Mouse (Mus musculus) brain, embryonic 18.5 days (tissue): ENCODE measurements around the gene Fgd6.
A peak's percentile ranks its signal among the peaks of the same experiment; 100 is the strongest.

Experiments used
- DNase-seq: peaks from one replicate; pipeline ENCODE4 v3.0.0-alpha.2; 2012; ENCODE audit warnings: low read depth, low spot score

Gene Fgd6

DNA sequence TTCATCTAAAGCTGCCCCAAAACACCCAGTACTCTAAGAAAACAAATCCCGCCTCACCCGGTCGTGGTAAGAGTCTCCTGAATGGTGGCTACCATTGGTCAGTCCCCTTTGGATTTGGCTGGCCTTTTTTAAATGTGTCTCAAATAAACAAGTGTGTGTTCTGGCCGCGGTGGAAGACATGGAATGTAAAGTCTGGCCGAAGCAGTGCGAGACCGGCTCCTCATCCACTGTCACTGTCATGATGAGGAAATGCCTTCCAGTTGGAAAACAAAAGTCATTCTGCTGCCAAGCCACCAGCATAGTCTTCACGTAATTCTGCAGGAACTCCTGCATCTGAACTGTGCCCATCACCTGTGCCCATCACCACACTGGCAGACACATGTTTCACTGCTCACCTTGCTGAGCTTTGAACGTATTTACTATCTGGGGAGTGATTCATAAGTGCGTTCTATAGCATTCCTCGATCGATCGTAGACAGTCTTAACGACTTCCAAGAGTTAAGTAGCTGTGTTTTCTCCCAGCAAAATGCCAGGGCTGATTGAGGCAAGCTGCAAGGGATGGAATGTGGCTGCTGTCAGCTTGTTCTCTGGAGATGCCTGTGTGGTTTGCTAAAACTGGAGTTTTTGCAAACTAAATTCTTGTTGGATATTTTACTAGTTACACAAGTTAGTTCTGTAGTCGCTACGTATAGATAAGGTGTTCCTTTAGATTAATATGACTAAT, 60.1 kb downstream of the Fgd6 start:
- no peak for DNase-seq

DNA sequence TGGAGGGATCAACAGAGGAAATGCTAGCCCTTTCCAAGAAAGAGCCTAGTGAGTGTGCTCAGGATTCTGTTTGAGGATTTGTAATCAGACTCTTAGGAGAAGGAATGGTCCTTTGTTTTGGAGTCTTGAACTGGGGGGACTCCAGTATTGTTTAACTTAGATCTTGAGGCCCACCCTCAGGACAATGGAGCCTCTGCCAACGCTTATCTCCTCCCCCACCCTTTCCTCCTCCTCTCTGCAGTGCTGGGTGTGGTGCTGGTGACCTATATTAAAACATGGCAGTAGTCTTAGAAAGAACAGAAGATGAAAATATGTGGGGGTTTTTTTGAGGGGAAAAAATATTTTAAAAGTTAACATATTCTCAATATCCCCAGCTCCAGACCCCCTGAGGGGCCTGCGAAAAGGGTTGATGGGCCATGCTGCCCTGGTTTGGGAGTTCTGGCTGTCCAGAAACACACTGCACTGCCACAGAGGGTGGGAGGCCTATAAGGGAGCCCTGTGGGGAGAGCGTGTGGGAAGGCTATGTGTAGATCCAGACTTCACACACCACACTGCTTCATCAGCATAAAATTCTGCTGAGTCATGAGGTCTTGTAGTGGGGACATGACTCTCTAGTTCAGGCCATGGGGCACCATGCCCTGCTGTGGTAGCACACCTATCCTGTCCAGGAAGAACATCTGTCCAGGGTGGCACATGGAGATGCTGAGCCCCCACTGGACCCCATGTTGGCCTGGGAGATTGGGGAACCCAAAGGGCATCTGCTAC, 61.5 kb downstream of the Fgd6 start:
- DNase-seq: no peak

- no peak for DNase-seq
These were observed 62.3 kb downstream of the Fgd6 start for GRCm38 (mm10) chr10:94098100-94098499.

DNA sequence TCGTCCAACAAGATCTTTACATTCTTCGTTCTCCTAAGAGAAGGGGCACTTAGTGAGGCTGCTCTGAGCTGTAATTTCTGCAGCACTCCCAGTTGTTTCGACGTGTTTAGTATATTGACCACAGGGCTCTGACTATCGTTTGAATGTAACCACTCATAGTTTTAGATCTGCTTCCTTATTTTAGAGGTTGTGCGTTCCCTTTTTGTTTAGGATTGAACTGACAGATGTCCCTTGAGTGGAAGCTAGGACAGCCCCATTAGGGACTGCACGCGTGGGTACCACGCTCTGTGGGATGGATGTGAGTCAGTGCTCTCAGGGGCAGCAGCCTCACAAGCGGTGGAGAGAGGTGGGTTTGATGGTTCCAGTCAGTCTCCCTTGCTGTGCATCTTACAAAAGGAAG, 69.7 kb downstream of the Fgd6 start:
- DNase-seq: no peak

GRCm38 (mm10) chr10:94107168-94107567, 71.4 kb downstream of the Fgd6 start:
- no peak for DNase-seq

DNA sequence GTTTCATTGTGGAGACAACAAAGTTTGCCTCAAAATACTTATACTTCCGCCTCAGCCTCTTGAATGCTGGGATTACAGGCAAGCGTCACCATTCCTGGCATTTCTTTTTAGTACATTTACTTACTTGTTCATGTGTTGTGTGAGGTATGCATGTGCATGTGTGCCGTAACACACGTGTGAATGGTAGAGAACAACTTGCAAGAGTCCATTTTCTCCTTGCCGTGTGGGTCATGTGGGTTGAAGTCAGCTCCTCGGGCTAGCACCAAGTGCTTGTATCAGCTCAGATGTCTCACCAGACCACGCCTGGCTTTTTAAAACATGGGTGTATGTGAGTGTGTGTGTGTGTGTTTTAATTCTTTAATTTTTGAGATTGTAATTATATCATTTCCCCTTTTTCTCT, 71.8 kb downstream of the Fgd6 start:
- no peak for DNase-seq

GRCm38 (mm10) chr10:94108791-94109190, 73.0 kb downstream of the Fgd6 start:
- no peak for DNase-seq

DNA sequence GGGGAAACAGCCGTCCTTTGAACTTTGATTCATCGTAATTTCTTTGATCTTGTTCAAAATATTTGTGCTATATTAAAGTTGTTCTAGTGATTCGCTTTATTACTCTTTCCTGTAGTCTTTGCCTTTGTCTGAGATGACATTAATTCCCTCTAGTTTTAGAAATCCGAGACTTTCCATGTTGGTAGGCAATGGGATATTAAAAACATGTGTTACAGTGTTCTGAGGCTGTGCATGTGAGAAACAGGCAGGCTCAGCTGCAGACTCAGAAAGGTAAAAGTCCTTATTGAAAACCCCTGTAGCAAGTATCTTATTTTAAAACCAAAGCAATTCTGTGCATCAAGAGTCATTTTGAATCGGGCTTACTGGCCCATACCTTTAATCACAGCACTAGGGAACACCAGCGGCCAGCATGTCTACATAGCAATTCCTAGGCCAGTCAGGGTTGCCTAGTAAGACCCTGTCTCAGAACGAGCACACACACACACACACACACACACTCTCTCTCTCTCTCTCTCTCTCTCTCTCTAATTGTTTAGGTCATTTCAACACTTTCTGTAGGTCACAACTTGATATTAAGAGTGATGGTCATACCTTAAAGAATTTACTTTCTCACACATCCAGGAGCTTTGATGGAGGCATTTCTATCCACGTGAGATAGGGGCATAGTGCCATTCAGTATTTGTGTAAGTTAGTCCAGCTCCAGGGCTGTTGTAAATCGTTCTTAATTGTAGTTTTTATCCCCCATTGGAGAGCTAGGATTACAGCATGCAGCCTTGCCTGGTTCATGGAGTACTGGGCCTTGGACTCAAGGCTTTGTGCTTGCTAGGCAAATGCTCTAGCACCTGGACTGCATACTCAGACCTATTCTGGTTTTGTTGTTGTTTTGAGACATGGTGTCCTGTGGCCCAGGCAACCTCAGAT, 75.3 kb downstream of the Fgd6 start:
- DNase-seq: no peak

DNA sequence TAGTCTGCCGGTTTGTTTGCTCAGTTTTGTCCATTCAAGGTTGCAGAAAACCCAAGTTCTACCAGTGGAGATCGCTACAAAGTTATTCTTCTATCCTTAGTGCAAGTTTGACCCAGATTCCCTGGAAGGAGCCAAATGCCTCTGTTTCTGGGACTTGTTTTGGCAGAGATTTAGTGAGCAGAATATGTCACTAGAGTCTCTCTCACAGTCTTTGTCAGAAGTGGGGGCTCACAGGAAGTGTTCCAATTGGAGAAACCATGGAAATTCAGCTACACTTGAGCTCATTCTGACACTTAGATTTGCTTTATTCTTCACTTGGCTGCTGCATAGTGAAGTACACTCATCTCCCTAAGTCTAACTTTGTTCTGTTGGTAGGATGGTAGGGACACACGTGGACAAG, 76.4 kb downstream of the Fgd6 start:
- no peak for DNase-seq

DNA sequence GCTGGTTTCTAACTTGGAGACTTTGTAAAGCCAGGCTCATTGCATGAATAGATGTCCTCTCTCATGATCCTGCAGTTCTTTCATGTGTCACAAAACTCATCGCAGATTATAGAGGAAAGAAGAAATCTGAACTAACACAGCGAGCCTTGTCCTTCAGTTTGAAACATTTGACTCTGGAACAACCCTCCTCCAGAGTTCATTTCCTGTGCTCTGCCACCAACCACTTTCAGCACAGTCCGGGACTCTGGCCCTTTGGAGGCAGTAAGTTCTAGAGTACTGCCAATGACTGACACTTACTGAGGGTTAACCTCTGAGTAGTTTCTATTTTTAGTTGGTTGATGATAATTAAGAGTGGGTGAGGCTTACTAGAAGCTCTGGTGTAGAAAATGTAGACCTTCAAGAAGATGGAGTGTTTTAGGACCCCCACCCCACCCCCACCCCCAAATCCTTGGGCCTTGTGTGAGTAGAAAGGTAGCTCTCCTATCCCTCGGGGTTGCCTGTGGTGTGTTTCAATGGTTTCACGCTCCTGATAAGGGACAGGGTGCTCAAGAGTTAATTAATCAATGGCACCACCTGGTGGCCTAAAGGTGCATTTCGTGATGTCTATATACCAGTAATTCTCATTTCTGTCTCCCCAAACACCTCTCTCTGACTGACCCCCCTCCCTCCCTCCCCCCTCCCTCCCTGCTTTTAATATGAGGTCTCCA, 80.2 kb downstream of the Fgd6 start:
- DNase-seq: peak; percentile 40

- no peak for DNase-seq
These were observed 81.1 kb downstream of the Fgd6 start for GRCm38 (mm10) chr10:94116781-94117340.

GRCm38 (mm10) chr10:94117916-94118315, 82.1 kb downstream of the Fgd6 start:
- DNase-seq: no peak

DNA sequence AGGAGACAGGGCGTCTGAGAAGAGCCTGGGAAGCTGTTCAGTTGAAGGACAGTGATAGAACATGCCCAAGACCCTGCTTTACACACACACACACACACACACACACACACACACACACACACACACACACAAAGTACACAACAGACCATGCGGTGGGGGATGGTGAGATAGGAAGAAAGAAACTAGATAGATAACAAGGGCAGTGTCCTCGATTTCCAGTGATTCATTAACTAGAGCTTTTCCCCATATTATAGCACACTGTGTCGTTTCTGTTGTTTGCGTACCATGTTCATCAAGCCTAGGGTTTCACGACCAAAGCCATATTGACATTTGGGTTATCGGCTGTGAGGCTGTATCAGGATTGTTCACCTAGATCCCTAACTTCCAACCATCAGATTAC, 83.2 kb downstream of the Fgd6 start:
- DNase-seq: no peak

DNA sequence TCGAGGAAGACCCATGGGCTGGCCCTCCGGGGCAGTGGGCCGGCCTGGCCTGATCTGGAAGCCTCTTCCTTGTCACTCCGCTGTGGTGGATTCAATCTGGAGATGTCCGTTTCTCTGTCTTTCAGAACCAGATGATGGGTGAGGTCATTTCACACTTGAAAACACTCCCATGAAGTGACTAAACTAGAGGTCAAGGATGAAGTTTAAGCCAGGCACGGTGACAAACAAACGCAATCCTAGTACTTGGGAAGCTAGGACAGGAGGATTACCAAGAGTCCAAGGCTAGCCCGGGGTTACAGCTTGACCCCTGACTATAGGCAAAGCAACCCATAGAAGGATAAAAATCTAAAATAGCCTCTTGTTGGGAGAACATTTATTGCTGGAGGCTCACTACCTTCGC, 84.9 kb downstream of the Fgd6 start:
- DNase-seq: no peak

GRCm38 (mm10) chr10:94122595-94122994, 86.8 kb downstream of the Fgd6 start:
- DNase-seq: no peak

GRCm38 (mm10) chr10:94123581-94123980, 87.8 kb downstream of the Fgd6 start:
- DNase-seq: no peak

DNA sequence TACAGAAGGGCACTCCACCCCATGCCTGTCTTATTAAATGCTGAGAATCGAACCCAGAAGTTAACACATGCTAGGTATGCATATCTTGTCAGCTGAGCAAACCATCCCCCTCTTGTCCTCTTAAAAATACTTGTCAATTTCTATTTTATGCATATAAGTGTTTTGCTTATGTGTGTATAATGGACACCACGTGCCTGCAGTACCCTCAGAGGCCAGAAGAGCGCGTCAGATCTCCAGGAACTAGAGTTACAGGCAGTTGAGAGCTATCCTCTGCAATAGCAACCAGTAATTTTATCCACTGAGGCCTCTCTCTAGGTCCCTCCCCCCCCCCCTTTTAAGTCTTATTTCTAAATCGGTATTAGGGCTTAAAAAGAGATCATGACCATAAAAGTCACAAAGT, 88.6 kb downstream of the Fgd6 start:
- DNase-seq: no peak

- DNase-seq: peak; percentile 83
These were observed 93.9 kb downstream of the Fgd6 start for GRCm38 (mm10) chr10:94129680-94130119.

GRCm38 (mm10) chr10:94133081-94133480, 97.3 kb downstream of the Fgd6 start:
- DNase-seq: no peak

DNA sequence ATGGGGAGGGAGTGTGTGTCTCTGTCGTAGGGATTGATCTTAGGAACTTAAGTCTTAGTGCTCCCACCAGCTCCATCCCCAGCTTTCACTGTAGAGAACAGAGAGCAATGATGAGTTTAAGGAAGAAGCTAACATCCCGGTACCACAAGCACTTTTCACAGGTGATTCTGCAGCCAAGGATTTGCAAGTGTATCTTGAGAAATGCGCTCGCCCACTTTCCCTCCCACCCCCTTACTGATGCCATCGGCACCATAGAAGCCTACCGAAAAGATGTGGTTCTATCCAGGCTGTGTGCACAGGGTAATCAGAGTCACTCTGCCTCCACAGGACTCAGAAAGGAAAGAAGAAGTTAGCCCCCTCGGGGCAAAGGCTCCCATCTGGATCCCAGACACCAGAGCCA, 97.9 kb downstream of the Fgd6 start:
- DNase-seq: no peak
